In the genomic region with DNA sequence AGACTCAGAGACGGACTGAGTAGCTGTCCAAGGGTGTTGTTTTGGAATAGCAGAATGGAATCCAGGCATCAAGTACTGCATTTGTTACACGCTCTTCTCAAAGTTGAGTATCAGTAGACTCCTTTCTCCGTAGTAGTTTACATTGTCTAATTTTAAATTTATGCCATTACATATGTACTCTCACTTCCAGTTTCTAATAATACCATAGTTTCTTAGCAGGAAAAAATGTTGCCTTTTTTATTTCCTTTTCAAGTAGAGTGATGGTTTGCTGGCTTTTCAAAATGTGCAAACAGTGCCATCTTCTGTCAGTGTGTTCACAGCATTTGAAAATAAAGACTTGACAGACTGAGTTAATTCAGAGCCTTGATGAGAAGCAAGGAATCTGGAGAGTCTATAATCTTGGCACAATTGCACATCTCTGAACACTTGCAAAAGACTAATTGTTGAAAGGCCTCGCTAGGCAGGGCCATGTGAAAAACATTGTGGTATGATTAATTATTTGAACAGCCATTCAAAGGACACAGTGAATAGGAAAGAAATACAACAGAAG, we compare ENCODE assay signal across 8 mouse cellular contexts.
A peak's percentile ranks its signal among the peaks of the same experiment; 100 is the strongest.
DNase-seq lines count a peak whose midpoint lies in the region; ATAC-seq lines count a peak whose summit lies in the region.

No protein-coding gene starts in this region.

- H3K4me3 ChIP-seq in neural tube, embryonic 11.5 days (ENCODE audit: low read depth, low read length) = no peak overlapping the region

- ATAC-seq in neural tube, embryonic 11.5 days (ENCODE audit: insufficient read depth, low FRiP score, low TSS enrichment) = 0 out of 2 replicates have a peak, but pooled peaks have one; percentile 27

- H3K4me2 ChIP-seq in neural tube, embryonic 11.5 days (ENCODE audit: low read depth) = no peak overlapping the region

- no peaks in the 10 kb centered on the region for H3K4me1 ChIP-seq in neural tube, embryonic 11.5 days (ENCODE audit: control insufficient read depth, insufficient read depth, low read length)

- H3K27ac ChIP-seq in neural tube, embryonic 11.5 days (ENCODE audit: low read depth, low read length) = no peak overlapping the region

- no peaks in the 10 kb centered on the region for H3K9me3 ChIP-seq in neural tube, embryonic 11.5 days (ENCODE audit: control insufficient read depth, low read length)

- no peaks in the 10 kb centered on the region for H3K27me3 ChIP-seq in neural tube, embryonic 11.5 days (ENCODE audit: control insufficient read depth, insufficient read depth, low read length)

- intact Hi-C loops in gastrocnemius, postnatal 36 days (cut with DNase I) = no loop called here

- DNase-seq in adrenal gland, postnatal 10 days = peak; percentile 6
- no peak for DNase-seq in adrenal gland, postnatal 25 days
- no peak for DNase-seq in neural tube, embryonic 11.5 days (ENCODE audit: low spot score)
- no peak for DNase-seq in neural tube, embryonic 10.5 days (ENCODE audit: extremely low spot score, low spot score)
- DNase-seq in layer of hippocampus, postnatal 25 days (ENCODE audit: extremely low spot score in 1 of 2, low spot score in 1 of 2) = peak; percentile 10 to 12
- peak; percentile 72 for DNase-seq in telencephalon, adult 2 months (ENCODE audit: low read depth, low spot score)
- DNase-seq in thymus, postnatal 14 days = no peak
- no peak for DNase-seq in gastrocnemius, postnatal 36 days

- H3K9ac ChIP-seq in neural tube, embryonic 11.5 days (ENCODE audit: low read length) = no peak overlapping the region

- no peaks in the 10 kb centered on the region for H3K36me3 ChIP-seq in neural tube, embryonic 11.5 days (ENCODE audit: control insufficient read depth, insufficient read depth, low read length)

- WGBS in neural tube, embryonic 11.5 days = 76% methylated on average over 4 of the region's 4 CpGs

Comparison
In these comparisons a context has a peak if more than half of its experiments do, and no peak if none do; other contexts are left out.
1. DNase-seq: peak in adrenal gland, postnatal 10 days (single experiment), layer of hippocampus, postnatal 25 days (2 of 2) and telencephalon, adult 2 months (single experiment); none in adrenal gland, postnatal 25 days (single experiment), neural tube, embryonic 11.5 days (single experiment), neural tube, embryonic 10.5 days (single experiment), thymus, postnatal 14 days (single experiment) and gastrocnemius, postnatal 36 days (0 of 2).